Mouse (Mus musculus) ES-E14 (cell line): ENCODE measurements around the gene Higd1c. TPM values are rescaled to one million over a fixed set of nuclear protein-coding genes. Genes with fewer than 3 reads are reported as not detected.
"Not testable (repeated sequence)": the region's sequence is repeated elsewhere in the genome, so short reads cannot be mapped to it uniquely, and the experiment has no call there.

Experiments used
- DNase-seq: peaks from one replicate; pipeline ENCODE4 v3.0.0-alpha.2; 2013; ENCODE audit warnings: low read depth, low spot score
- H3K27ac ChIP-seq: 2 replicates; pipeline ENCODE4 v1.5.1; 2012; ENCODE audit warnings: low read depth, mild to moderate bottlenecking, low read length, moderate library complexity, mixed read lengths; ENCODE audit not compliant: poor library complexity, insufficient read depth, severe bottlenecking
- H3K36me3 ChIP-seq: 2 replicates; pipeline ENCODE4 v1.6.1; 2012; ENCODE audit warnings: mild to moderate bottlenecking, low read length, moderate library complexity, mixed read lengths; ENCODE audit not compliant: control insufficient read depth, poor library complexity, insufficient read depth, severe bottlenecking
- H3K4me1 ChIP-seq, 2 experiments: fragments of 150-350 bp in 1 of 2; sonication (generic) in 1 of 2; 2 replicates each; pipeline ENCODE4 v1.6.1; 2012; ENCODE audit warnings: low read length in 2 of 2, mild to moderate bottlenecking in 1 of 2, mixed read lengths in 1 of 2; ENCODE audit not compliant: control insufficient read depth in 2 of 2, insufficient read depth in 2 of 2, poor library complexity in 1 of 2
- H3K4me3 ChIP-seq, 2 experiments: fragments of 150-350 bp in 1 of 2; sonication (generic) in 1 of 2; 2 replicates each; pipeline ENCODE4 v1.5.1; 2012; ENCODE audit warnings: low read length in 2 of 2, low read depth in 1 of 2, mild to moderate bottlenecking in 1 of 2, mixed read lengths in 1 of 2; ENCODE audit not compliant: insufficient read depth in 1 of 2, poor library complexity in 1 of 2, severe bottlenecking in 1 of 2
- H3K9ac ChIP-seq: 2 replicates; pipeline ENCODE4 v1.6.1; 2012; ENCODE audit warnings: low read depth, mild to moderate bottlenecking, low read length, mixed read lengths; ENCODE audit not compliant: poor library complexity, insufficient read depth, severe bottlenecking
- H3K9me3 ChIP-seq: fragments of 150-350 bp; sonication (generic); 2 replicates; pipeline ENCODE4 v1.6.1; 2012; ENCODE audit warnings: low read depth, mild to moderate bottlenecking, low read length; ENCODE audit not compliant: control insufficient read depth, insufficient read depth
- CHD2 ChIP-seq: IDR thresholded peaks from 2 replicates; pipeline ENCODE4 v1.6.1; 2014; ENCODE audit warnings: mild to moderate bottlenecking, low read depth, low read length, inconsistent platforms
- HCFC1 ChIP-seq: IDR thresholded peaks from 2 replicates; pipeline ENCODE4 v1.6.1; 2012; ENCODE audit warnings: low read length, inconsistent platforms, borderline replicate concordance; ENCODE audit not compliant: insufficient read depth
- MAFK ChIP-seq: IDR thresholded peaks from 2 replicates; pipeline ENCODE4 v1.6.1; 2014; ENCODE audit warnings: mild to moderate bottlenecking, low read depth, low read length, inconsistent platforms; ENCODE audit not compliant: insufficient read depth
- ZC3H11A ChIP-seq: IDR thresholded peaks from 2 replicates; pipeline ENCODE4 v1.6.1; 2012; ENCODE audit warnings: low read depth, mild to moderate bottlenecking, inconsistent platforms, low read length, borderline replicate concordance
- ZNF384 ChIP-seq: IDR thresholded peaks from 2 replicates; pipeline ENCODE4 v1.6.1; 2012; ENCODE audit warnings: low read depth, low read length, inconsistent platforms
- in situ Hi-C, 2 experiments: fragments of 600-800 bp; cut with MboI; formaldehyde crosslinking; loops; one replicate each; pipeline ENCODE4 v1.15.1; 2025; ENCODE audit warnings: low sequenced_read_pairs in 2 of 2, inconsistent platforms in 1 of 2; ENCODE audit not compliant: unreplicated experiment in 2 of 2
- total RNA-seq: library from RNA; depleted of rRNA; stranded (reverse); fragments of 300-350 nt; gene quantifications from 2 replicates; pipeline ENCODE4 v1.2.3, GENCODE M21; 2012

The Higd1c gene
- total RNA-seq, 1 experiment = not detected

DNA sequence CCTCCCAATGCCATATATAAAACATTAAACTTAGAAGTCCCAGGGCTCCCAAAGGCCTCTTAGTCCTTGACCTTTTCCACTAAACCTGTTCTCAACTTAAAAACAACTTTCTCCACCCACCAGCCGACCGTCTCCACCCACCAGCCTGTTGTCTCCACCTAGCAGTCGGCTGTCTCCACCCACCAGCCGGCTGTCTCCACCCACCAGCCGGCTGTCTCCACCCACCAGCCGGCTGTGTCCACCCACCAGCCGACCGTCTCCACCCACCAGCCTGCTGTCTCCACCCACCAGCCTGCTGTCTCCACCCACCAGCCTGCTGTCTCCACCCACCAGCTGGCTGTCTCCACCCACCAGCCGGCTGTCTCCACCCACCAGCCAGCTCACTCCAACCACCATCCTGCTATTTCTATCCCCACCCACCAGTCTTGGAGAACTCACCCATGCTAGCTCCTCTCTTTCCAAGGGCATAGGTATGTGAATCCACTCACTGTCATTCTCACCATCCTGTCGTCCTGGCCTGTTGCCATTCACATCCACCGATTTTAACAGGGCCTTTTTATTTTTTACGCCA lies 40.2 kb upstream of the Higd1c start:
- H3K4me3 ChIP-seq = no peak overlapping the region
- H3K36me3 ChIP-seq = no peaks in the 10 kb centered on the region
- in situ Hi-C loops = no loop called here
- DNase-seq = no peak
- no peak overlapping the region for H3K27ac ChIP-seq
- H3K4me1 ChIP-seq = peaks cover 0 to 9% of the 10 kb centered on the region in 2 experiments; a peak in 2 of 4 replicates
- no peak for TF ChIP-seq MAFK
- no peak for TF ChIP-seq HCFC1
- no peak for TF ChIP-seq ZC3H11A
- TF ChIP-seq CHD2 = 0 out of 2 replicates have a peak, but pooled peaks have one; percentile 68
- TF ChIP-seq ZNF384 = peak; percentile 87
- no peak overlapping the region for H3K9ac ChIP-seq
- no peaks in the 10 kb centered on the region for H3K9me3 ChIP-seq

DNA sequence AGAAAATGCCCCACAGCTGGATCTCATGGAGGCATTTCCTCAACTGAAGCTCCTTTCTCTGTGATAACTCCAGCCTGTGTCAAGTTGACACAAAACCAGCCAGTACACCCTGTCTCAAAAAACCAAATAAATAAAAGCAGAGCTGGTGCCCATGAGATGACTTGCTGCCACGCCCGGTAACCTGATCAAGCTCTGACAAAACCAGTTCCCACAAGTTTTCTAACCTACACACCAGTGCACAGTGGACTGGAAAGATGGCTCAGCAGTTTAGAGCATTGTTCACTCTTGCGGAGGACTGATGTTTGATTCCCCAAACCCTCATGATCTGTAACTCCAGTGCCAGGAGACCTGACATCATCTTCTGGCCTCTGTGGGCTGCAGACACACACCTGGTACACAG lies 39.1 kb upstream of the Higd1c start:
- Histone ChIP-seq H3K4me3 (no peak overlapping the region), H3K9ac (no peak overlapping the region), H3K36me3 (no peaks in the 10 kb centered on the region), H3K9me3 (no peaks in the 10 kb centered on the region), H3K27ac (no peak overlapping the region), H3K4me1 (peaks cover 0 to 4% of the 10 kb centered on the region in 2 experiments; a peak in 1 of 4 replicates)
- no peak for DNase-seq
- TF ChIP-seq HCFC1 (no peak), ZC3H11A (no peak), ZNF384 (no peak), MAFK (no peak), CHD2 (no peak)
- in situ Hi-C loops = no loop called here

DNA sequence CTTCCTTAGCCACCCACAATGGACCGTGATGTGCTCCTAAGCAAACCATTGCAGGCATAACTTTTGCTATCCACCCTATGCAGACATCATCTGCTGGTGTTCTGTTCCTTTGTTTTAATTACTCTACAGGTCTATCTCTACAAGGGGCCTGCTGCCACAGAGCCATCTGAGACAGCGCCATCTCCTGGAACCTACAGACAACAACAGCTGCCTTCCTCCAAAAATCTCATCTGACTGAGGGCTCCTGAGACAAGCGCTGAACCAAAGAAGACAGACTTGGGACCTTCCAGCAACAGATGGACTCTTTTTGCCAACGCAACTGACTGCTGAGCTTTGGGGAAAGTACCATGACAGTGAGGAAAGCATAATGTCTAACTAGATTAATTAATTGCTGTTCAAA lies 36.3 kb upstream of the Higd1c start:
- H3K36me3 ChIP-seq, H3K9ac ChIP-seq, H3K9me3 ChIP-seq, H3K27ac ChIP-seq, in situ Hi-C loops, DNase-seq, H3K4me1 ChIP-seq, H3K4me3 ChIP-seq: not testable (repeated sequence)

DNA sequence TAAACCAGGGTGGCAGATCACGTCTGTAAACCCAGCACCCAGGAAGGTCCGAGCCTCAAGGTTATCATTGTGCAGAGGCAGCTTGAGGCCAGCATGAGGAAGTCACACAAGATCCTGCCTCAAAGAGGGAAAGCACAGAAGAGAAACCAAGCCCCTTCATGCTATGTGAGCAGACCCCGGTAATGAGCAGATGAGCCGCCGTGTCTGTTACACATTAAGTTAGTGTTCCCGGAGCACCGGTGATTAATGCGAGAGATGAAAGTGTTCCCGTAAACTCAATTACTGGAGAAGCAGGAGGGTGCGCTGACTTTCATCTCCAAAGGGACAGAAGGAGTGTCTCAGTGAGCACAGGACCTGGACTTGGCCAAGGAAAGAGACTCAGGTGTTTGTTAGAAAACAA lies 35.0 kb upstream of the Higd1c start:
- H3K9me3 ChIP-seq, H3K4me1 ChIP-seq, H3K36me3 ChIP-seq, H3K9ac ChIP-seq, H3K27ac ChIP-seq, DNase-seq, in situ Hi-C loops, H3K4me3 ChIP-seq: not testable (repeated sequence)

DNA sequence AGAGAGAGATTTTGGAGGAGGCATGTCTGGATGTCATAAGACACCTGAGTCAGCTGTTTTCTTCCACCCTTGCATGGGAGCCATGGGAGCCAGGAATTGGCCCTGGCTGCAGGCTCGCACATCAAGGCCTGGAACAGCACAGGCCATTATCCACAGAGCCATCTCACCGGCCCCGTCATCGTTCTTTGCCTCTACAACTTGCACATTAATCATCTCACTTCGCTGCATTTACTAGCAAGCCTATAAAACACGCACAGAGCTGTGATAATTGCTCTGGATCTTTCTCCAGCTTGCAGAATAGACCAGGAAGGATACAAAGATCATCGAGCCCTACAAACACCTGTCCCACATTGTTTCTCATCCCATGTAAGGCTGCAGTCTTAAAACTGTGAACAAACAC lies 33.6 kb upstream of the Higd1c start:
- no peaks in the 10 kb centered on the region for H3K4me1 ChIP-seq
- no peak for TF ChIP-seq CHD2
- no peak for TF ChIP-seq HCFC1
- no peak for TF ChIP-seq ZNF384
- TF ChIP-seq MAFK = no peak
- no peak for TF ChIP-seq ZC3H11A
- H3K4me3 ChIP-seq = no peak overlapping the region
- H3K9me3 ChIP-seq = no peaks in the 10 kb centered on the region
- in situ Hi-C loops = no loop called here
- no peak overlapping the region for H3K9ac ChIP-seq
- H3K27ac ChIP-seq = no peak overlapping the region
- no peak for DNase-seq
- no peaks in the 10 kb centered on the region for H3K36me3 ChIP-seq

DNA sequence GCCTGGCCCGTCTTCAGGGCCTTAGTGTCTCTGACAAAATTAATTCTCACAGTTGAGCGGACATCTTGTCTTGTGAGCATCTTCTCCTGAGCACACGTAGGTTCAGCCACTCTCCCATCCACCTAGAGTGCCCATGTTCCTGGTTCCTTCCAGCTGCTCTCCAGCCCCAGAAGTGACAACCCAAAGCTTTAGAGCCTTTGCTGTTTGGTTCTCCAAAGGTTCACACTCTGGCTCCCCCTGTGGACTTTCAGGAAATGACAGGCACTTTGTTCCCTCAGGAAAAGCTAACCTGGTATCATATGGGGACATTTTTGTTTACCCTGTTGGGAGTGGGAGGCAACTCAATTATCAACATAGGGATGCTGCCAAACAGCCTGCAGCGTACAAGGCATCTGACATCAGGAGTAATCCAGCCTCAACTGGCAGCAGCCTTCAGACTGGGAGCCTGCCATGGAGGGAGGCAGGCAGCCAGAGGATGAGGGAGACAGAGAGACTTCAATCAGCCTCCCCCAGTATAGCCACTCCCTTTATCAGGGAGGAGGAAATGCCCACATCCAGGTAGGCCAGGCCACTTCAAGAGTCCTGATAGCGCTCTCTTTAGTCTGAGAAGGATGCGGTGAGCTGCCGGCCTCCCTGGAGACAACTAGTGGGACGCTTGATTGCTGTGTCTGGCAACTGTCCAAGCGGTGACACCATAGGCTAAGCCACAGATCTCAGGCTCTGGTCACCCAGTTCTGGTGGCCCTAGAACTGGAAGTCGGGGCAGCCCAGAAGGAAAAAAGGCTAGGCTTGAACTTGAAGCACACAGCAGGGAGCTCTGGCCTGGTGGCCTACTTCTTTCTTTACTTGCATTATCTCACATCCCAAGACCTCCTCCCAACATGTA lies 32.0 kb upstream of the Higd1c start:
- in situ Hi-C loops, H3K27ac ChIP-seq, H3K4me1 ChIP-seq, H3K9ac ChIP-seq, H3K36me3 ChIP-seq, DNase-seq, H3K9me3 ChIP-seq, H3K4me3 ChIP-seq: not testable (repeated sequence)
